Mouse (Mus musculus) embryonic fibroblast, embryonic 13.5 days (primary cell): ENCODE data around the gene Rassf3. TPM values are rescaled to one million over a fixed set of nuclear protein-coding genes. Genes with fewer than 3 reads are reported as not detected.

Experiments
- H3K27ac ChIP-seq: 2 replicates; pipeline ENCODE4 v1.5.1; 2012; ENCODE audit warnings: low read length, control low read depth, inconsistent platforms; ENCODE audit not compliant: insufficient read depth
- H3K4me1 ChIP-seq: 2 replicates; pipeline ENCODE4 v1.6.1; 2011; ENCODE audit warnings: low read length; ENCODE audit not compliant: control insufficient read depth, insufficient read depth
- H3K4me3 ChIP-seq: 2 replicates; pipeline ENCODE4 v1.5.1; 2011; ENCODE audit warnings: mild to moderate bottlenecking, control low read depth, low read length; ENCODE audit not compliant: insufficient read depth
- CTCF ChIP-seq: IDR thresholded peaks from 2 replicates; pipeline ENCODE4 v1.5.1; 2011; ENCODE audit warnings: mild to moderate bottlenecking, control low read depth, low read length, moderate library complexity, borderline replicate concordance; ENCODE audit not compliant: insufficient read depth
- POLR2A ChIP-seq: IDR thresholded peaks from 2 replicates; pipeline ENCODE4 v1.6.1; 2011; ENCODE audit warnings: low read depth, mild to moderate bottlenecking, control low read depth, low read length, moderate library complexity
- polyA plus RNA-seq: library from polyadenylated mRNA; stranded (reverse); fragments of >200 nt; gene quantifications from 2 replicates; pipeline ENCODE4 v1.2.4, GENCODE M21; 2011; ENCODE audit warnings: low read depth; ENCODE audit not compliant: missing spikeins, insufficient read length

Rassf3 gene
- polyA plus RNA-seq, 1 experiment: 18.0 TPM

DNA sequence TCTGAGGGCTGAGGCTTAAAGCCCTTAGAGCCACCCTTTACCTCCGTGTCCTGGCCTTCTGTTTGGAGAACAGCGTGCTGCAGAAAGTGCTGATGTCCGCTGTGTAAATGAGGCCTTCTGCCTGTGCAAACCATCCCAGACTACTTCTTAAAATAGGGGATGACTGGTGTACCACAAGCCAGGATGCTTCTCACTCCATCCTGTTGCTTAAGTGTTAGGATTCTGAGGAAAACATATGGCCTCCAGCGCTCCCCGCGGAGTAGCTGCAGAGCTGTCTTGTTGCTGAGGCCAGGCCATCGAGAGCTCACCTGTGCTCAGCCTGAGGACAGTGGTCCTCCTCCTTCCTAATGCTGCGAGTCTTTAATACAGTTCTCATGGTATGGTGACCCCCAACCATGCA lies 84.2 kb downstream of the Rassf3 start:
- Histone ChIP-seq H3K4me3 (no peak overlapping the region), H3K27ac (no peak overlapping the region), H3K4me1 (no peaks in the 10 kb centered on the region)
- no peak for TF ChIP-seq POLR2A
- TF ChIP-seq CTCF: no peak

DNA sequence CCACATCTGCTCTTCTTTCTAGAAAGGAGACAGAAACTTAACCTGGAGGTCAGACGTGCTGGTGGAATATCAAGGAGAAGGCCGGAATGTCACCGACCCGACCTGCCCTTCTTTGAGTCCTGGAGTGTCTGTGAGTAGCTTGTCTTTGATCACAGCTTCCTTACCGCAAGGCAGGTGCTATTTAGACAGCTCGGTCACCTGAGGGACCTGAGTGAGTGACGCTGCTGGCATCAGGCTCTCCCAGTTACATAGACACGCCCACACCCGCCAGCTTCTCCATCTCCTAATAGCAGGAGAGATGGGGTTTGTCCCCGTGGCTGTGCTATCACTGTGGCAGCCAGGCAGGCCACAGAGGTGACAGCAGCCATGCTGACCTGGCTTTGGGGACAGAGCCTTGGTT lies 85.5 kb downstream of the Rassf3 start:
- Histone ChIP-seq H3K4me3 (no peak overlapping the region), H3K27ac (no peak overlapping the region), H3K4me1 (no peaks in the 10 kb centered on the region)
- no peak for TF ChIP-seq POLR2A
- TF ChIP-seq CTCF: no peak

DNA sequence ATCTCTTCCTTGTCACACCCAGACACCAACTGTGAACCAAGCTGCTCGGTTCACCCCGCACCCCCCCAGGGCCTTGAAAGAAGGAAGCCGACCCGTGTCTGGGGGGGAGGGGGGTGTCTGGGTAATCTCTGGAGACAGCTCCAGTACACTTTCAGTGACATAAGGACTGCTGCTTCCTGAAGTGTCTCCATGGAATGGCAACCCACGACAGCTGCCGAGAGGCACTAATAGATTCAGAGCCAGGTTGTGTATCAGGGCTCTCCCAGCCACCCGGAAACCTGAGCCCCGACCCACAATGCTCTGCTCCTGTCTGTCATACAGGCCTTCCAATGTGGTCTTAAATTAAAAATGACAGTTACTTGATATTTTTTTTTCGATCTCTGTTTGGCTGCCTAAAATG lies 89.8 kb downstream of the Rassf3 start:
- Histone ChIP-seq H3K27ac (no peak overlapping the region), H3K4me1 (no peaks in the 10 kb centered on the region)
- no peak for TF ChIP-seq CTCF
- TF ChIP-seq POLR2A: no peak

DNA sequence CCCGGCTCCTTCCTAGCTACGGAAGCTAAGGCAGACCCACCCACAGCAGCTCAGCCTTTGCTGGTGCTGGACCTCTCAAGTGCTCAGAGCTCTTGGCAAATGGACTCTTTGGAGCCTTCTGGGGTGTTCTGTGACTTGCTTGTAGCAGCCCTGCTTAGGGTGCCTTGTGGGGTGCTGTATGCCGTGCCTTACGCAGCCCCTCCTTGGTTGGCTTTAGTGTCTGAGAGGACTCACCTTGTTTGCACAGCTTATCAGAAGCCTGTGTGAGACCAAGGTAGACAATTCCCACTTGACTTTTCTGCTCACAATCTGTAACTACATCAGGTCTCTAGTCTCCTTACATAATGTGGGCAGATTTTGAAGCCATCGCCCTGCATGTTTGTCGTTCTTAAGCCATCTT lies 90.5 kb downstream of the Rassf3 start:
- Histone ChIP-seq H3K4me3 (no peak overlapping the region), H3K4me1 (no peaks in the 10 kb centered on the region), H3K27ac (no peak overlapping the region)
- TF ChIP-seq POLR2A: no peak
- no peak for TF ChIP-seq CTCF

More for the DNA sequence above, 89.8 kb downstream of the Rassf3 start:
- no peak overlapping the region for H3K4me3 ChIP-seq

DNA sequence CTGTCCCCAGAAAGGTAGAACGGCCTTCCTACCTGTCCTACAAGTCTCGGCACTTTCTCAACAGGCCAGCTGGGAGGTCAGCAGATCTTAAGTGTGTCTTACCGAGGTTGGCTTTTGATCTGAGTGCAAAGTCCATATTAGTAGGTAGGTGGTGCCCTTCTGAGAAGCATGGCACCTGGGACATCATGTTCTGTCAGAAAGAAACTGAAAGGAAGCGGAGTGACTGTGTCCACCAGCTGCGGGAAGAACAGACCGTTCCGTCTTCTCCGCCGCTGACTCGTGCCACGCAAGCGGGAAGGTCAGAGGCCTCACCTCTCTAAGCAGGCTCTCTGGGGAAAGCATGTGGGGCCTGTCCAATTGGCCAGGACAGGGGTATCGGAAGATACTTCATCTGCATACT lies 91.4 kb downstream of the Rassf3 start:
- TF ChIP-seq CTCF (no peak), POLR2A (no peak)
- Histone ChIP-seq H3K4me3 (no peak overlapping the region), H3K27ac (no peak overlapping the region), H3K4me1 (no peaks in the 10 kb centered on the region)

DNA sequence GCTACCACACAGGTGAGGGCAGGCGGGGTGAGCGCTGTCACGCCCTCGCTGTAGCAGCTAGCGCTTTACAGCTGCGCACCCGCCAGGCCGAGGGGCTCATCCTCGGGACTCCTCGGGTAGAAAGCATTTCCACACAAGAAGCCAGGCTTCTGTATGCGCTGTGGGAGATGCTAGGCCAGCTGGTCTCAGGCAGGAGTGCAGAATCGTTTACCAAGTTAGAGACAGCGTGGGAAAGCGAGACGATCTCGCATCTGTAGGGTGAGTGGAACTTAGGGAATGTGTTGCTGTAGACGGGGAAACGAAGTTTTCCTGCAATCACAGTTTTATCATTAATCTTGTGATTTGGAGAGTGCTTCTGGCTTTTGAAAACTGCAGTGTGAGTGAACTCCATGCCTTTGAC lies 94.9 kb downstream of the Rassf3 start:
- no peak overlapping the region for H3K4me3 ChIP-seq
- H3K4me1 ChIP-seq: 0 out of 2 replicates have a peak, but pooled peaks cover 3% of the 10 kb centered on the region
- TF ChIP-seq POLR2A: no peak
- no peak for TF ChIP-seq CTCF
- no peak overlapping the region for H3K27ac ChIP-seq

DNA sequence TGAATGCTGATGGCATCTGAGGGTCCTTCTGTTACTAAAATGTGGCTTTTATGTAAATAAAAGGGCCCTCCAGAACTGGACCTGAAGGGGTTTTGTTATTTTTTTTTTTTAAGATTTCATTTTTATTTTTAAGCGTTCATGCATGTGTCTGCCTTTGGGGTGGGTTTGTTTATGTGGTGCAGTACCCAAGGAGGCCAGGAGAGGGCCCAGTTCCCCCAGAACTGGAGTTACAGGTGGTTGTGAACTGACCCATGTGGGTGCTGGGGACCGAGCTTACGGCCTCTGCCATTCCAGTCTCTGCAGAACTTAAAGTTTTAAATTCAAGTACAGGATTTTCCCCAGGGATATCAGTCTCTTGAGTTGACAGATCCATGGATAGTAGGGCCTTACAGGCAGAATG lies 96.8 kb downstream of the Rassf3 start:
- Histone ChIP-seq H3K4me1 (peaks cover 4% of the 10 kb centered on the region; the same call in 1 of the 2 replicates), H3K27ac (no peak overlapping the region), H3K4me3 (no peak overlapping the region)
- TF ChIP-seq CTCF: no peak
- TF ChIP-seq POLR2A: no peak

DNA sequence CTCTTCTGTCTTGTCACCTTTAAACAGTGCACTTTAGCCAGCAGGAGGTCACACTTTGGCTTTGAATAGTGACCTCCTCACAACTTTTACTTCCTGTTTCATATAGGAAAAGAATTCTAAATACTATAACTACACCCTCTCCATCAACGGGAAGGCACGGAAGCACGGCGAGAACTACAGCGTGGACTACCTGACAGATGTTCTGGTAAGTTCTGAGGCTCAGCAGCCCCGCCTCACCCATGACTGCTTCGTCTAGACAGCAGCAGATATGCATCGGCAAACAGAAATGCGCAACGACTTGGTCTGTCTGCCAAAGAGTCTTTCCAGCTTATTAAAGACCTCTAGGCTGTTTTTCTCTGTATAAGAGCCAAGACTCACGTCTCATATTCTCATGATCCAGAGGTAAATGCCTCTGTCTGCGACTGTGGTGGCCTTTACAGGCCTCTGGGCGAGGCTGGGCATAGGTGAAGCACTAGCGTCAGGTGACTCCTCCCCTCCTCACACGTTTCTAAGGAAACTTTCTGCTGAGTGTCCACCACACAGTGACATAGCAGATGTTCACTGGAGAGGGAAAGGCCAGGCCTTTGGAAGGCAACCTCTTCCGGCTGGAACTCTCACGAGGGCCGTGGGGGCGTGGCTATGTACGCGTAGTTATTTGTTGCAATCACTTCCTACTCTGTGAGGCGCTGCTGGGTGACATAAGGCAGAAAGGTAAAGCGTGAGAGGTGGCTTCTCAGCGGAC lies 99.4 kb downstream of the Rassf3 start:
- Histone ChIP-seq H3K4me1 (peaks cover 4% of the 10 kb centered on the region; the same call in 1 of the 2 replicates), H3K4me3 (no peak overlapping the region), H3K27ac (no peak overlapping the region)
- TF ChIP-seq CTCF (no peak), POLR2A (no peak)

DNA sequence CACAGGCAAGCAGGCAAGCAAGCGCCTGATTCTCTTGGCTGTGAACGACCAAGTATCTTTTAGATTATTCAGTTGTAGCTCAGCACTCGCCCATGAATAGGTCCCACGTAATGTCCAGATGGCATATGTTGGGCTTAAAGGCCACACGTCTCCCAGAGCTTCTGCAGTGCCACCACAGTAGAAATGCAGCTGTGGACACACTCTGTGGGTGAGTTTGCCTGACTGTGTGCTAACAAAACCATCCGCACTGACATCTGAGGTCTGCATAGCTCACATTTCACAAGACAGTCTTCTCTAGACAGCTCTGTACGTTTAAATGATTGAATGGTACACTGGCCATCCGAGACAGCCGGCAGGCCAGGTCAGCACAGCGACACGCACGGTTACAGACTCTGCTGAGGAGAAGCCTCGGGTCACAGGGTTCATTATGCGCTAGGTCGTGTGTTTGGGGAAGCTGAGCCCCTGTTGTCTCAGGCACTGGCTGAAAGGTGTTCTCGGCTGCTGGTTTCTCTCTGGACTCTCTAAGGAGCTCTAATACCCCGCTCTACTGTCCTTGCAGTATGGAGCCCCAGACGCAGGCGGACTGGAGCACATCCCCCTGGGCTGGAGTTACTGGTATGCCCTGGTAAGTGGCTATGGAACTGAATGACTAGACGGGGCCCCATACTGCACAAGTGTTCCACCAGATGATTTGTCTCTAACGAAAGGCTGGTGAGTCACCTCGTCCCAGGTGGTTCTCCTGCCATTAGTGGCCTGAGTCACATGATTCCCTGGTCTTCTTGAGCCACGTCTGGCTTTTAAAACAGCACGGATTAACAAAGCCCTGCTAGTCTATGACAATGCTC lies 100.3 kb downstream of the Rassf3 start:
- Histone ChIP-seq H3K4me3 (no peak overlapping the region), H3K27ac (no peak overlapping the region), H3K4me1 (peaks cover 4% of the 10 kb centered on the region; the same call in 1 of the 2 replicates)
- TF ChIP-seq CTCF (no peak), POLR2A (no peak)
